Mouse (Mus musculus) c-Kit-positive CD71-negative TER-119-negative erythroid progenitor cells, embryonic 14.5 days (primary cell): ENCODE measurements around the gene Chil5.
"Not testable (repeated sequence)": the region's sequence is repeated elsewhere in the genome, so short reads cannot be mapped to it uniquely, and the experiment has no call there.

Experiments used
- DNase-seq: peaks from one replicate; pipeline ENCODE4 v3.0.0-alpha.2; 2013; ENCODE audit warnings: low read depth

Gene Chil5

DNA sequence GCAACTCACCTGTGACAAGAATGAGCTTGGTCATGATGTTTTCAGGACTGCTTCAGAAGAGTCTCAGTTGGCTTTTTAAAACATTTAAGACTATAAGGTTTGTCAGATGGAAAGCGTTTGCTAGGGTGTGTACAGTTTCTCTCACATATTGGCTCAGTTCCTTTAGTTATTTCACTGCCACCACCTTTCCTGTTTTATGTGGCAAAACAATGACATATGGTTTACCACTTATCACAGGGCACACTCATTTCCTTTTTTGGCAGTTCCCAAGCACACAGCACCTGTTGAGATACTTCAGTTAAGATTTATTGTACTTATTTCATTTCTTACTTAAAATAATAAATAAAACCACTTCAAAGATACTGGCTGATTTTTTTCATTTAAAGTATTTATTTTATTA, at the start of gene Chil5:
TSS of gene Chil5 (minus strand) at position 34 of the 400 bp plus-strand sequence.
- DNase-seq: no peak

DNA sequence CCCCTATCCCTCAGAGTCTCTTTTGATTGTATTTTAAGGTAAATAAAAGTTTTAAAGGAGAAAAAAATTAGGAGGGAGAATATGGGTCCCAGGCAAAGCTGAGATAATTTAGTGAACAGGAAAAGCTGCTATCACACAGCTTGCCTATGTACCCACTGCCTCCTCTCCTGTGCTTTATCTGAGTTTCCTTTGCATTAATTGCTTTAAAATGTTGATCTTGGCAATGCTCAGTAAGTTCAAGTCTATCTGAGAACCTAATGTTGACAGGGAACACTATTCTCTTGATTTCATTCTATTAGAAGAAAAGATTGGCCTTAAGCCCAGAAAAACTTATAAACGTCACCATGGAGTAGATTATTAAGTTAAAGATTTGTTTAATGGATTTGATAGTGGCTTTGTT, 42.2 kb upstream of the Chil5 start:
- no peak for DNase-seq

DNA sequence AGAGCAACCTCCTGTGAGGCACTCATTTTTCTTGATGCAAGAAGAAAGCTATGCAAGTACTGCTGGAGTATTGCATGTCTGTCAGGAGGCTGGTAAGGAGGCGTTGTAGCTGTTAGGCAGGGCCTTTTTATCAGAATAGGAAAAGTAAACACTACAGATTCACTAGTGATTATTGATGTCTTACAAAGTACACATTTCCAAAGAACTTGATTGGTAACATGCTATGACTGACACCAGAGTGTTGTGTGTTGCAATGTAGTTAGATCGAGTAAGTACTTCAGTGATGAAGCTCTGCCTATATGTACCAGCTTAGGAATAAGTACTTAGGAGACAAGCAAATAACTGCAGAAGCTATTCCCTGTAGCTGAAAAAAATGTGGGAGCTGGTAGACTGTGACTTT, 38.4 kb upstream of the Chil5 start:
- no peak for DNase-seq

DNA sequence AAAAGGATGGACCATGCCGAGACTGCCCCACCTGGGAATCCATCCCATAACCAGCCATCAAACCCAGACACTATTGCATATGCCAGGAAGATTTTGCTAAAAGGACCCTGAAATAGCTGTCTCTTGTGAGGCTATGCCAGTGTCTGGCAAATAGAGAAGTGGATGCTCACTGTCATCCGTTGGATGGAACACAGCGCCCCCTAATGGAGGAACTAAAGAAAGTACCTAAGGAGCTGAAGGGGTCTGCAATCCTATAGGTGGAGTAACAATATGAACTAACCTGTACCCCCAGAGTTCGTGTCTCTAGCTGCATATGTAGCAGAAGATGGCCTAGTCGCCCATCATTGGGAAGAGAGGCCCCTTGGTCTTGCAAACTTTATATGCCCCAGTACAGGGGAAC, 35.1 kb upstream of the Chil5 start:
- peak; percentile 42 for DNase-seq

DNA sequence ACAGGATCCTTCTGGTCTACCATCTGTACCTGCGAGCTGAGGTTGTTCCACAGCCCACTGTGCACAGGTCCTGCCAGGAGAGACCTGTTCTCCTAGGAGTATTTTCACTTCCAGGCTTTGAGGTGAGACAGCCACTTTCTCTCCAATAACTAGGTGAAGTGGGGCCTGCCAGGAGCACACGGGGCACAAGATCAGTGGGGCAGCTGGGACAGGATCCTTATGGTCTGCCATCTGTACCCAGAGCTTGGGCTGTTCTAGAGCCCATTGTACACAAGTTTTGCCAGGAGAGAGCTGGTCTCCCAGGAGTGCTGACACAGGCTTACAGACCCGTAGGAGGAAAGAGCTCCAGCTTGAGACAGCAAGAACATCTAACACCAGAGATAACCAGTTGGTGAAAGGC, 25.4 kb upstream of the Chil5 start:
- DNase-seq: no peak

DNA sequence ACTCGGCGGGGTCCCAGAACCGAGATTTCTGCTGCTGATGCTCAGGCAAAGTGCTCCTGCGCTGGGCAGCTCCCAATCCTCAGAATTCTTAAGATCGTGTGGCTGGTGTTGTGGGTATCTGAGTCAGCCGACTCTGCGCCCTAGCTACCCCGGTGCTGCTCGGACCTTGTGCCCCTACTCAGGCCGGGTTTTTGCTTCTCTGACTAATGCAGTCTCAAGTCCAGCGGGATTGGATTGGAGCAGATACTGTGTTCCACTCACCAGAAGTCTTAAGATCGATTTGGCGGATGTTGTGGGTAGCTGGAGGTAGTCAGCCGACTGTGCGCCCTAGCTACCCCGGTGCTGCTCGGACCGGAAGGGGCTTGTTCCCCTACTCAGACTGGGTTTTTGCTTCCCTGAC, 19.3 kb upstream of the Chil5 start:
- no peak for DNase-seq

DNA sequence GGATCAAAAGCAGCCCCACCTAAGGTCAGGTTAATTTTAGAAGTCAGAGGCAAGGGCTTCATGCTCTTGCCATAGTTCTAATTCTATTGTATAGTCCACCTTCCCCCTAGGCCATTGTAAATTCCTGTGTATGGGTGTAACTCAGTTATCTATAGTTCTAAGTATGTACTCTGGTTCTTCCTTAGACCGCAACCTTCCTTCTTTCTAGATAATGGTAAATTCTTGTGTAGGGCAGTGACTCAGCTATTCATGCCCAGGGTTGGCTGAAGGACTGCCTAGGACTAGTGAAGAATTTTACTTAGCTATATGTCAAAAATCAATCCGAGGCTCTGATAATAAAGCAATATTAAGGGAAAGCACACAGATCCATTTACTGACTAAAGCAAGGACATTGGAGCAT, 7.7 kb upstream of the Chil5 start:
- no peak for DNase-seq

DNA sequence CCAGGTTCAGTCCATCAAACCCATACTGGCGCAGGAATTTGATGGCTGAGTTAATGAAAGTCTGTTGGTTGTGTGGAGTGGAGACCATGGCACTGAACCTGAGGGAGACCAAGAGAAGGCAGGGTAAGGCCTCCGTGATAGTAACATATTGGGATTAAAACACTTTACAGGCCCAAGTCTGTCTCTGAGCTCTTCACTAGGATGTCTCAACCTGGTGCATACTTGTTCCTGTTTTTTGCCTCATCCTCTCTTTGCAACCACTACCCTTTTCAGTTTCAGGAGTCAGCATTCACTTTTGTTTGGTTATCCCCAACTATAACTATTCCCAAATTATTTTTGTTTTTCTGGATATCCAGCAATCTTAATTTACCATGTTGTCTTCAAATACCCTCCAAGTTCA, 8.5 kb downstream of the Chil5 start:
- DNase-seq: no peak

DNA sequence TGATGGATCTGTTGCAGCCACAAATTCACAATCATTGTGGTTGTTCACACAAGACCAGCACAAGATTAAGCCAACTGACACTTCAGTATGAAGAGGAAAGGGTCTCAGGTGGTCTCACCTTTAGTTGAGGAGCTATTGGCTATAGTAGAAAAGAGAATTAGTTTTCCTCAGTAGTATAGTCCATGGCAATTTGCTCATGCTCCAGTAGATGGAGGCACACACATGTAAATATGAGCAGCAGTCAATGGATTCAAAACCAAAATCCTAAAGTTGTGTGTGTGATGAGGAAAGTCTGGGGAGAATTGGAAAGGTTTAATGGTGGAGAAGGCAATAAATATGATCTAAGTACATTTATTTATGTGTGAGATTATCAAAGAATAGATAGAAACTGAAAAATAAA, 10.8 kb downstream of the Chil5 start:
- no peak for DNase-seq

DNA sequence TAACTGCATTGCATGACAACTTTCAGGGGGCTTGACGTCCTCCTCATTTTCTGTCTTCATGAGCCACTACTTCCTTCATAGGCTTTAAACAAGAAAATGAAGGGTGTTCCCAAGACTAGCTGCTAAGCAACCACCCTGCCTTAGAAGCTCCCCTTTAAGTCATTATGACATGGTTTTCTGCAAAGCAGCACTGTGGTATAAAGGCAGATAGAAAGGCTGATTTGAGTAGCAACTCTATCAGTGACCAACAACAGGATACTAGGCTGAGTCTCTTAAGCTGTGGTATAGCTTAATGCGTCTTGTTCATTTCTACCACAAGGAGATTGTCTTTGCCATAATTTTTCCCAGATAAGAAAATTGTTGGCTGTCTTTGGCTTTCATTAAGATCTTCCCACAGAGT, 18.1 kb downstream of the Chil5 start, which contains the start of gene Pifo:
TSS of gene Pifo (minus strand) at position 101 of the 400 bp plus-strand sequence.
- DNase-seq: no peak

DNA sequence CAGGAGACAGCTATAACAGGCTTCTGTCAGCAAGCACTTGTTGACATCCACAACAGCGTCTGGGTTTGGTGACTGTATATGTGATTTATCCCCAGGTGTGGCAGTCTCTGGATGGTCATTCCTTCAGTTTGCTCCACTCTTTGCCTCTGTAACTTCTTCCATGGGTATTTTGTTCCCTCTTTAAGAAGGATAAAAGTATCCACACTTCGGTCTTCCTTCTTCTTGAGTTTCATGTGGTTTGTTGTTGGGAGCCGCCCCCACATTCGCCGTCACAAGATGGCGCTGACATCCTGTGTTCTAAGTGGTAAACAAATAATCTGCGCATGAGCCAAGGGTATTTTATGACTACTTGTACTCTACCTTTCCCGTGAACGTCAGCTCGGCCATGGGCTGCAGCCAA, 29.3 kb downstream of the Chil5 start:
- not testable (repeated sequence) for DNase-seq

DNA sequence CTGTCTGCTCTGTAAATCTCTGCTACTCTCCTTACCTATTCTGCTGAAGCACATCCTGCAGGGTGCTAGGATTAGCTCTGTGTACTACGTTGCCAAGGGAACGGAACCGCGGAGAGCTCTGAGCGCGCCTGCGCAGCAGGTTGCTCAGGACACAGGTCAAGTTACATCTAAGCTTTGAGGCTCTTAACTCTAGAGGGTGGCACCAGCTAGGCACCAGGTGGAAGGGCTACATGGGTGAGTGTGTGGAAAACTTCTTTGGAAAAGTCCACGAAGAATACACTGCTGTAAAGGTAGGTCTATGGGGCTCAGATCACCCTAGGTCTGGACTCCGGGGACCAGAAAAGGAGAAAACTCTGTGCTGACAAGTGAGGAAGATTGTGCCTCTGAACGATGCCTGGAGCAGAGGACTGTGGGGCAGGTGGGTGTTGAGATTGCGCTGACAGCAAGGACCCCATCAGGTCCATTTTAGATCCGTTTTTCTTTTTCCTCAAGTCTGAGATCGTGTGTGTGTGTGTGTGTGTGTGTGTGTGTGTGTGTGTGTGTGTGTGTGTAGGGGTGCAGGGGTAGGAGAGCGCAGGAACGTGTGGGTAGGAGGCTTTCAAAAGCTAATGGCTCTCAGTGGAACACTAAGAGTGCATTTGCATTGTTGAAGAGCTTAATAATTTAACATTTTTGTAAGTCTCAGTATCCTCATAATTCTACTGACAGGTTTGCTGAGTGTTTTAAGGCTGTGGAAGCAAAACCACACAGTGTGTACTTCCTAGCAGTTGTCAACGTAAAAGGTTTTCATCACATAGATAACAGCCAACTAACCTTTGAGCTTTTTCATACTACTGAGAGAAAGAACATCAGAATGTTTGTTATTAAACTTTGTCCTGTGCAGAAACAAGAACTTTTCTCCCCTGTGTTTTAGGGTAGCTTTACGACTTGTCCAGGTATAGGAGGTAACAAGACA, 30.9 kb downstream of the Chil5 start:
- no peak for DNase-seq

DNA sequence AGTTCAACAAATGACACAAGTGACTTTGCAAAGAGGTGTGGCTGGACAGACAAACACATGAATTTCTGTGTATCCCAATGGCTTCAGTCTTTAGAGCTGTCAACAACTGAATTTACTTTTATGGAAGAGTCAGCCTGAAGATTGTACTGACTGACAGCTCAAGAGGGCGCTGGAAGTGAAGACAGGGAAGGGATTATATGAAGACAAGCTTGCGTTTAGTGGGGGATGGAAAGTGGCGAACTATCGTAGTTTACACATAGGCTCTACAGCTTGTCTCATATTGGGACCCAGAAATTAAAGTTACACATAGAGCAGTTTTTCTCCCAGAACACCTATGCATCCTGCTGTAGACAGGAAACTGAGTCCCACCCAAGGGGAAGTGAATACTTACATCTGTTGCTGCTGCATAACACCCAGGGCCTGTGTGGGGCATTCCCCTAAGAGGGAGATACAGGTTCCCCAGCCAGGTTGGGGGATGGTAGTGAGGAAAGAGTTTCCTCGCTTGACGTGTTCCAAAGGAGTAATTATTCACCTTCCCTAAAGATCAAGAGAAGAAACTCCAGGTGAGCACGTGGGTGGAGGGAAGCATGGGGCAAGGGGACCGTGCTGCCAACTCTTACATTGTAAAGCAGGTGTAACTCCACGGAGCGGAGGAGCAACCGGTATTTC, 31.8 kb downstream of the Chil5 start:
- DNase-seq: no peak

DNA sequence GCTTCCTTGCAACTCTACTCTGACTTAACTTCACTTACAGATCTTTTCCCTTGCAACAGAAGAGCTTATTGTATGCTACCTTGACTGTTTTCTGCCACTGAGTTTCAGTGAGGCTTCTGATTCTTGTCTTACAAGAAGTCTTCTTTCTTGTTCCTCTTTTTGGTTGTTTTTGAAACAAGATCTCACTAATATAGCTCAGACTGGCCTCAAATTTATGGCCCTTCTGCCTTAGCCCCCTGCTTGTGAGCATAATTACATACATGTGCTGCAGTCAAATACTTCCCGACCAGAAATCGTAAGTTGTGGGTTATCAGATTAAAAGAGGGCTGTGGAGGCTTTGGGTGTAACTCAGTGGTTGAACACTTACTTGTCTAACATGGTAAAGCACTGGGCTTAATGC, 37.9 kb downstream of the Chil5 start:
- no peak for DNase-seq

DNA sequence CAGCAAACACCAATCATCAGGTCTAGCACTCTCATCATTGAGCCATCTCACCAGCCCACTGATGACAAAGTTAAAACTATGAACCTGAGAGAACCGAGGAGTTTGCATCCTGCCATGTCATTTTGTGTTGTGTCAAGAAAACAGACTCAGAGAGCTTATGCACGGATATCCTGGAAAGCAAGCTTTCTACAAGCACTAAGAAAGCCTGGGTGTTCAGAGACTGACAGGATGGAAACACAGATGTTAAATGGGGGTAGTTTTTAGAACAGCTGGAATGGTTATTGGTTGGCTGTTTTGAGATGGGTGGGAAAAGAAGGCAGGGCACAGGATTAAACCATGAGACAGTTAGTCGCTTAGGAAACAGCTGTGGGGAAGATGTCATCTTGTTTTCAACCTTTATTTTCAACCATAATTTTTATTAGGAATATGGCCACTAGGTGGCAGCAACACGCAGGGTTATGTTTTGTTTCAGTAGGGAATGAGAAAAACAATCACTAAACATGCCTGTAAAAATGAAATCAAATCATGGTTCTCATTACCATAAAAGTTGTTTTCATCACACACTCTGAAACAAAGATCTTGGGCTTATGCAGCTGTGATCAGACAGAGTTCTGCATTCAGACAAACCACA, 40.8 kb downstream of the Chil5 start:
- peak; percentile 56 for DNase-seq

DNA sequence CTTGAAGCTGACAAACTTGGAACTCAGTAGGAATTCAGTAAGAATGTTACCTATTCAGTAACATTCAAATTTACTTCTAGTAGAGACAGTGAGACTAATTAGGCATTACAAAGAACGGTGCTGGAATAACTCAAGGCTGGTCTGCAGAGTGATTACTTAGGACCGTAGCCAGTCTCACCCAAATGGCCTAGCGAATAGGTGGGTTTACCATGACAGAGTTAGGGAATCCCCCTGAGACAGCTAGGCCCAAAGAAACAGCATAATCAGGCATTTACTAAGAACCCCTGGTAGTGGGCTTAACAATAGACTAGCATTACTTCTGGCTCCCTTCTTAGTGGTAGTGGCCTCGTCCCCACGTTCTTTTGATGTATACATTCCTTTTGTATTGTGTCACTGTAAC, 43.0 kb downstream of the Chil5 start:
- not testable (repeated sequence) for DNase-seq

DNA sequence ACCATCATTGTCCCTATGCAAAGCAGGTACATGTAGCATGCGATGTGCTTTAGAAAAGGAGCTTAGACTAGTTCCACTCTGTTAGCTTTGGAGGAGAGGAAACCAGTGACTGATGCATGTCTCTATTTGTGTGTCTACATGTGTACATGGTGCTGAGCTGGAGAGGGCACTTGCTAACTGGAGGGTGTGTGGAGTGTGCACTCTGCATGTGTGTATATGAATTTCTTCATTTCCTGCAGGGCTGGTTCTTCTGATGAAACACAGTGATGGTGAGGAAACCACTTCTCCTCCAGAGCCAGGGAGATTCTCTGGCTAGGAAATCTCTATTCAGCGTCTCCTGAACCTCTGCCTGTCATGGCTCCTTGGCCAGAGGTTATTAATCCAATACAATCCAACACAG, 58.4 kb downstream of the Chil5 start:
- DNase-seq: no peak

DNA sequence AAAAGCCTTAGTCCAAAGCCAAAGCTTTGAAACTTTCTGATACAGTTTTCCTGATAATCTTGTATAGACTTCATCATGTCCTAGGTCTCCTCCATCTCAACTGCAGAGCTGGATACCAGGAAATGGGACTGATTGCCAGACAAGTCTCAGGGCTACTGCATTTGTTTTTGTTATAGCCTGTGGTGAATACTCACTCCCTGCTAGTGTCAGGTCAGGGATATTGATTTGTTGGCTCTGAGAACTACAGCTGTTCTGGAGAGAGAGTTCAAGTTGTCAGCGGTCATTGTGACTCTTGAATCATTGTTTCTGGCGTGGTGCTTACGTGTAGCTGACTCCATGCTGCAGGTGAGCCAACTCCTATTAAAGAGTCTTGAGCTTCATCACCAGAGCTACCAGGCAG, 59.2 kb downstream of the Chil5 start, which contains the start of gene Ovgp1:
TSS of gene Ovgp1 (plus strand) at position 301 of the 400 bp plus-strand sequence.
- no peak for DNase-seq

DNA sequence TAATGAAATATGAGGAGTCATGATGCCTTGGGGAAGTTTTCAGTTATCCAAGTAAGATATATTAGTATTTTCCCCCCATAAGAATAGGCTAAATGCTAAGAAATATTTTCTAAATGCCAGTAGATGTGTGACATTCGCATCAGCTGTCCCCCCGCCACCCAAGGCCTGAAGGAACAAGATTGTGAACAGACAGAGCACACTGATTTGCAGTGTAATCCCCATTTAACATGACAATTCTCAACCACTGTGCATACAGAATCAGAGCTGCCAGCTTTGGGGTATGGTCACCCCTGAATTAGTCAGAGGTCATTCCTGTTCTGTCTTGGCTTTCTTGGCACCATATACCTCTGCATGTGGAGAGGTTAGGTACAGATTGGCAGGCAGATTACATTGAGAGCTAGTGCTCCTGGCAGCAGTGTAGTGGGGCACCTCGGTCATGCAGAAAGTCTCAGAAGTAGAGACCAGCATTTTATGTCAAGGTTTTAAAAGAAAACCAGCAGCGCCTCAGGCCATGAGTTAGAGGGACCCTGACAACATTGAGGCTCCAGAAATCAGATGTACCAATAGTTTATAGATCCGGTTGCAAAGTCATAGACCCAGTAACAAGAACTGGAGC, 60.7 kb downstream of the Chil5 start:
- DNase-seq: no peak
